Mouse (Mus musculus): Measurements from ENCODE around the gene Cfap45. TPM values are rescaled to one million over a fixed set of nuclear protein-coding genes. Genes with fewer than 3 reads are reported as not detected.

Cfap45 gene
- polyA plus RNA-seq, 1 experiment: 0.09 TPM

DNA sequence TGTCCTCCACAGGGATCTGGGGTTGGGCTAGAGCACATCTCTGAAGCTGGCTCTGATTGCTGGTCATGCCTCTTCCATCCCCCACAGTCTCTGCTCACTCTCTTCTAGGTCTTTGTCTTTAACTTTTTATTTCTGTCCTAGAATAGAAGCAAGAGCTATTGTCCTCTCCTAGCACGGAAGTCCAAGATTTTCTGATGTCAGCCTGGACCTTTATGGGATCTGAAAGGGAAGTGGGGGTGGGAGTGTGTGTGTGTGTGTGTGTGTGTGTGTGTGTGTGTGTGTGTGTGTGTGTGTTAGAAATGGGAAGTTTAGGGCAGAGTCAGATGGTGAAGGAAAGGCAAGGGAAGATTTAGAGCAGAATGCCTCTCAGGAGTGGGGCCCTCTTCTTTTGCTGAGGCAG, 32.0 kb downstream of the Cfap45 start:
- no peak for TF ChIP-seq GATA1 (IDR thresholded peaks at IDR 0.05; ENCODE audit: low read length)

DNA sequence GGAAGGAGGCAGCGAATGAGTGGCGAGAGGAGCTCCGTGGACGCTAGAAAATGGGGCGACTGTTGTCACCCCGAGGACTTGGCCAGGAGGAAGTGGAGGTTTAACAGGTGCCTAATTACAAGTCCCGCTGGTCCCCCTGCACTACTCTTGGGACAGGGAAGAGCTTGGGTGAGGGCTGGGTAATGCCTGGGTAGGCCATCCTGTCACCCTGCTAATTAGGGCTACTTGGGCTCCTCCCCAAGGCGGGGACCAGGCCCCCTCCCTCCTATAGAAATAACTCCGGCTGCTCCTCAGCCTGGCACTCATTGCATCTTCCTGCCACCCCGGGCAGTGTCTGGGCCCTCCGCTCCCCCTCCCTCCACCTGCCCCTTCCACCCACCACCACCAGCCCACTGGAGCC, 35.0 kb downstream of the Cfap45 start, which contains the start of gene Vsig8:
Gene Vsig8, plus strand, starts transcription at position 301 of the 400 bp plus-strand sequence.
- TF ChIP-seq GATA1 (IDR thresholded peaks at IDR 0.05; ENCODE audit: low read length): no peak

DNA sequence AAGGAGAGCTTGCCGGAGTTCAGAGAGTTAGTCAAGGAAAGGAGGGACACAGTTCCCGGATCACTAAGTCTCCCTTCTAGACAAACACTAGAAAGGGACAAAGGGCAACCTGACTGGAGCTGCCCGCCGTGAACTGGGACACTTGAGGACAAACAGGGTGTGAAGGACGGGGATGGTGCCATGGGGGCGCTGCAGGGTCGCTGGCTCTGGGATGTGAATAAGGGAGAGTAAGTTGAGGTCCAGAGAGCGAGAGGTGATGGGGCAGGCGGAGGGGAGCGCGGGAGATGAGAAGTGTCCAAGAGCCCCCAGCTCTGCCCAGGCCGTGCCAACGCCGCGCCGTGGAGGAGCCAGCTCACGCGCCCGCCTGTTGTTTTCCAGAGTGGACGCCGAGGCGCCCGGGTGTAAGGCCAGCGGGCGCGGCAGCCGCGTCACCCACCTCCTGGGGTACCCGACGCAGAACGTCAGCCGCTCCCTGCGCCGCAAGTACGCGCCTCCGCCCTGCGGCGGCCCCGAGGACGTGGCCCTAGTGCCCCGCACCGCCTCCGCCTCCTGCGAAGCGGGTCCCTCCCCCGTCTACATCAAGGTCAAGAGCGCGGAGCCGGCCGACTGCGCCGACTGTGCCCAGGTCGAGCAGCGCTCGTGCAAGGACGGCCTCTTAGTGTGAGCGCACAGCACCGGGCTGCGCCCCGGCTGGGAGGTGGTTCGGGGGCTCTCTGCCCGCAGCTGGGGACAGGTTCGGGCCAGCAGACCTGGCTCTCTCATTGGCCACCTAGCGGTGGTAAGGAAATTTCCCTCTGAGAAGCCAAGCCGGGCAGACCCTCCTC, 42.3 kb downstream of the Cfap45 start:
- no peak for TF ChIP-seq GATA1 (IDR thresholded peaks at IDR 0.05; ENCODE audit: low read length)

DNA sequence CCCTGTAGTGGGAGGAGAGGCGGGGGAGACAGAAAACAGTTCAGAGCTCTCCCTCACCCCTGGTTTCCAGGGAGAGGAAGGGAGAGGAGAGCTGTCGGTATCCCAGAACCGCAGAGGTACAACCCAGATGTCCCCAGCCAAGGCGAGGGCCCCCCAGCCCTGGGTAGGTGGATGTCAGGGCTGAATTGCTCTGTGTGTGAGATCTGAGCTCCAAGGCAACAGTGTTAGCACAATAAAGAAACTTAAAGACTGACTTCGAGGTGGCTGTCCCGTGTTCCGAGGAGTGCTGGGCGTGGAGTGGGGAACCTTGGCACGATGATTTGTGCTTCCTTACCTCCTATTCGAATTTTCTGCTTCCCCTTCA, 42.8 kb downstream of the Cfap45 start:
- TF ChIP-seq GATA1 (IDR thresholded peaks at IDR 0.05; ENCODE audit: low read length): no peak

DNA sequence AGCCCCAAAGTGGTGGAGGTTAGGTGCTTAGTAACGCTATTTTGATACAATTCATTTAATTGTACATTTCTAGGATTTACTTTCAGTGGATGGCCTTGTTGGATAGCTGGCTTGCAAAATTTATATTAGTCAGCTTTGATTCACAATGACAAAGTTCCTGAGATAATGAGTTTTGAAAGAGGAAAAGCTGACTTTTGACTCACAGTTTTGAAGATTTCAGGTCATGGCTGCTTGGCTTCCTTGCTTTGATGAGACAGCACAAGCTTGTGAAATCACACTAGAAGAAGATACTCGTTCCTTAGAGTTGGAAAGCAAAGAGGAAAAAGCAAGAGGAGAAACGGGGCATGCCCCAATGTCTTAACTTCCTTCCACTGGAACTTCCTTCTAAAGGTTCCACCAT, 45.5 kb downstream of the Cfap45 start:
- TF ChIP-seq GATA1 (IDR thresholded peaks at IDR 0.05; ENCODE audit: low read length): no peak

DNA sequence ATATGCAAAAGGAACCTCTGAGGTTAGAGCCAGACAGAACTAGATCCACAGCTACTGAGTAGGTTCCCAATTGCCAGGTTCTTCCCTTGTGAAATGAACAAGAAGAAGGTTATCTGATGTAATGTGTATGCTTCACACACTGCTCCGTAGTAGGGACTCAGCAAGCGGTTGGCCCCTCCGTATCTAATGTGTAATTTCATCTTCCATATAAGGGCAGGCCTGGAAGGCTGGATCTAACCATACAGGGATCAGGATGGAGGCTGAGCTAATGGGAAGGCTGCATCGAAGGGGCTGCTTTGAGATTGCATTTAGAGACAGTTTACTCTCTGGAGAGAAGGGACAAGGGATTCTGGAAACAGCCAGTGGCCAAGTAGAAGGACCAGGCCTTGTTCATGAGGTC, 47.2 kb downstream of the Cfap45 start:
- TF ChIP-seq GATA1 (IDR thresholded peaks at IDR 0.05; ENCODE audit: low read length): no peak

DNA sequence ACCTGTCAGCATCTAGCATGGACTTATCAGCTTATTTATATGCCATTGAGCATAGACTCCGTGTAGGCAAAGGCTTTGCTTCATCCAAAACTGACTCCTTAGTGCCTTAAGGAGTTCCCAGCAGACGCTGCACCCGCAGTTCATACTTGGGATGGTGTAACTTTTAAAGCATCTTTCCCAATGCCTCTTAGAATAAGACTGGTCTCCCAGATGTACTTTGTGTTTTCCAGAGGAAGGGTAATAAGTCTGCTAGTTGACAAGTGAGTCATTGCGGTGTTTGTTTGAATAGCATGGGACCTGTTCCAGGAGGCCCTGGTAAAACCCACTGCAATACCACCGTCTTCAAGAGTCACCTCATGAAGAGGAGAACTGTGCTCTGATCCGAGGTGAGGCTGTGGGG, 59.5 kb downstream of the Cfap45 start:
- no peak for TF ChIP-seq GATA1 (IDR thresholded peaks at IDR 0.05; ENCODE audit: low read length)

DNA sequence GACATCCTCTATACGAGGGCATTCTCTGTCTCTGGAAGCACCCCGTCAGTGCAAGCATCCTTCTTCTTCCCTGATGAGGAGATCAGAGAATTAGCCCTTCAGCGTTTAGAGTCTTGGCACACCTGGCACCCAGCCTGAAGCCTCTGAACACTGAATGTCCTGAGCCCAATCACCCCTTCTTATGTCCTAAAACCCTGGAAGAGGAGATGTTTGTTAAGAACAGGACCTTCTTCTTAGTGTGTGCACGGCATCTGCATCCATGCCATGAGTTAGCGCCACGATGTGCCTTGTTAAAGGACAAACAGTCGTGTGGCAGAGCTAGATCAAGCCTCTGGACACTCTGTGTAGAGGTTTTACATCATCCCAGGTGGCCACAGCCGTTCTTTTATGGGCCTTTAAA, 61.8 kb downstream of the Cfap45 start:
- no peak for TF ChIP-seq GATA1 (IDR thresholded peaks at IDR 0.05; ENCODE audit: low read length)

DNA sequence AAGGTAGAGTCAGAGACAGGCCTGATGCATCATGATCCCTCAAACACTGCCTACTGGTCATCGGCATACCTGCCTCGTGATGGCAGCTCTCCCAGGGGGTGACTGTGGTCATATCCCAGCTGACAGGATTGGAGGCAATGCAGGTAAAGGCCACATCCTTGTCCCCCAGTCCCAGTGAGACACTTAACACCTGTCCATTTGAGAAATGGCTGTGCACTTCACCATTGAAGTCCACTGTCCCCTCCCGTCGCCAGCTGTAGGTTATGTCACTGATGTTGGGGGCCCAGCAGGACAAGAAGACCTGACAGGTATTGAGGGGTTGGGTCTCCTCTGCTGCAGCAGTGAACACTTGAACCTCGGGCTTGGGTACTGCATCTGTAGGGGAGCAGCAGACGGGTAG, 63.7 kb downstream of the Cfap45 start:
- TF ChIP-seq GATA1 (IDR thresholded peaks at IDR 0.05; ENCODE audit: low read length): no peak

DNA sequence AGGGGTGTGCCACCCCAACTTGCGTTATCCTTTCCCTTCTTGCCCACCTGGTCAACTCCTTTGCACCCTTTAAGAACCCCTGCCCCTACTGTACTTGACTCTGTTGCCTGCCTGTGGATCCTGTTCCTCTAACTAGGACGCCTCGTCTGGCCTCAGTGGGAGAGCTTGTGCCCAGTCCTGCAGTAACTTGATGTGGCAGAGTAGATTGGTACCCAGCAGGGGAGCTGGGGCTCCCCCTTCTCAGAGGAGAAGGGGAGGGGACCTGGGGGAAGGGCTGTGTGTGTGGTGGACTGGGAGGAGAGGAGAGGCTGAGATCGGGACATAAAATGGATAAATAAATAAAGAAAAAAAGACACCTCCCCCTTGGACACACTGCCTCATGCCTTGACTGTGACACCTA, 64.4 kb downstream of the Cfap45 start:
- no peak for TF ChIP-seq GATA1 (IDR thresholded peaks at IDR 0.05; ENCODE audit: low read length)

DNA sequence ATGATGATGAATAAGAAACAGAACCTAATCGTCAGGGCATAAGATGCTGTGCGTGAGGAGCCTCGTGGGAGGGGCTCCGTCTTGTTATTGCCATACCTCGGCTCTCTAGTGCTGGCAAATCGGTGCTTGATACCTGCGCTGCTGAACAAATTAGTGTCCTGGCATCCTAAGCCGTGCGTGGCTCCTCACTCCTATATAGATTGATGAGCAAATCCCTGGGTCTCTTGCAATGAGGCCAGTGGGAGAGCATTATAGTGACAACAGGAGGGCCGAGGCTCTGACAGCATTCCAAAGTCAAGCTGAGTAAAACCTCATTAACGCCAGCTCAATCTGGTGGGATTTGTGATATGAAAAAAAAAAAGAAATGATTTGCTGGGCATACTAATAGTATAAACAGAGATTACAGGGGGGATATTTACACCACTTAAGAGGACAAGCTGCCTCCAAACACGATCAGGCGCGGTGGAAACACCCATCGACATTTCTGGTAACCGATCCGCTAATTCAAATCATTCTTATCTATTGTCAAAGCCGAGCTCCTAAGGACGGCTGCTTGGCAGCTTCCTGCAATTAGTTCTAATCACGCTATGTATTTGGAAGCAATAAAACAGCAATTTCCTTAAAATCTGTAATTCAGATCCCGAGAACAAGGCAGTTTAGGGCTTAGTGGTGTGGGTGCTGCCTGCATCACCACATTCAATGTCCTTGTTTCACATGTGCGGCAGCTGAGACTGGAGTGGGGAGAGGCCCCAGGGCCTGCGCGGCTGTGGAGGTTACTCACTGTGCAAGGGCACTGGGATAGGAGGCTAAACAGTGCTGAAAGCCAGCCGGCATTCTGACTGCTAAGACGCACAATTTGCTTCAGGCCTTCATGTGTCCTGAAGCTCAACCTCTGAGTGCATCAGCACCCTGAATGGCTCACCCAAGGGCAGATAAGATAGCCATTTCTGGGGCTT, 65.3 kb downstream of the Cfap45 start:
- no peak for TF ChIP-seq GATA1 (IDR thresholded peaks at IDR 0.05; ENCODE audit: low read length)

DNA sequence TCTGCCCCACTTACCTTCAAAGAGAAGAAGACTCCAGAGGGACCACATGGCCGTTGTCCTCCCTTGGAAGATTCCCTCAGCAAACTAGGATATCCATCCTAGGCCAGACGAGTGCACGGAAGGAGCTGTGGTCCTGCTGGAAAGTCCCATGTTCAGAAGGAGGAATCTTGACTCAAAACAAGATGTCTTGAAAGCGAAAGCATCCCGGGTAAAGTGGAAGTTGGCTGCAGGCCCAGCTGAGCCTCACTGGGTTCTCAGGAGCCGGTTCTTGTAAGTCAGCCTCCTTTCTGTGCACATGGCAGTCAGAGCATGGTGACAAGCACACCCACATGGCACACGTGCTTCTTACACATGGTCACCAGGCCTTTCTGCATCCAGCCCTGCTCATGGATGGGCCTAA, 69.8 kb downstream of the Cfap45 start, which contains the start of gene Slamf8:
Gene Slamf8, minus strand, starts transcription at position 184 of the 400 bp plus-strand sequence.
- no peak for TF ChIP-seq GATA1 (IDR thresholded peaks at IDR 0.05; ENCODE audit: low read length)

DNA sequence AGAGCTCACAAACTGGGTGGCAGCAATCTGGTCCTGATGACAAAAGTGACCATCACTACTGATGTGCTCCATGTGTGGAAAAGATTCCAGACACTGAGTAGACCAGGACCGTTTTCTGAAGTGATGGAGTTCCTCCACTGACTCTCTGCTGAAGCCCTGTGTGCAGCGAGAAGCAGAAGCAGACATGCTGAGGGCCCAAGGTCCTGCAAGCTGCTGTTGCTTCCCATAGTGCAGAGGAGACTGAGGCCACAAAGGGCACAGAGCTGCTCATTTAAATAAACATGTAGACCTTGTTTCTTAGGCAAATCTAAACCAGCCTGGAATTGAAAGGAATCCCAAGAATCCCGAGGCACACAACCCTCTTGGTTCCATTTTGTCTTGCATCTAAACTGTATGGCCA, 72.7 kb downstream of the Cfap45 start:
- TF ChIP-seq GATA1 (IDR thresholded peaks at IDR 0.05; ENCODE audit: low read length): no peak

DNA sequence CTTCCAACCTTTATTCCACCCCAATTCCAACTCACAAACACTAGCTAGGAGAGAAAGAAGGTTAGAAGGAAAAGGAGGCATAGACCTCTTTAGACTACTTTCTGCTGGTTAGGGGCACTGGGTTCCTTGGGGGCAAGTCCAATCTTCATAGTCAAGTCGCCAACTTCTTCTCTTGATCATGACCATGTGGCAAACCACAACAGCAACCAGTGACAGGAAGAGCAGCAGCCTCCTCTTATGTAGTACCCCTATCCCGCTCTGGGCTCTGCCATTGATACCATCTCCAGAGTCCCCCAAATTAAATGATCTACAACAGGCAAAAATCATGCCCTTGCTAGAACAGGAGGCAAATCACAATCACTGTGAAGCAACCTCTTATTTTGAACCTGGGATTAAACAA, 73.4 kb downstream of the Cfap45 start:
- TF ChIP-seq GATA1 (IDR thresholded peaks at IDR 0.05; ENCODE audit: low read length): no peak

DNA sequence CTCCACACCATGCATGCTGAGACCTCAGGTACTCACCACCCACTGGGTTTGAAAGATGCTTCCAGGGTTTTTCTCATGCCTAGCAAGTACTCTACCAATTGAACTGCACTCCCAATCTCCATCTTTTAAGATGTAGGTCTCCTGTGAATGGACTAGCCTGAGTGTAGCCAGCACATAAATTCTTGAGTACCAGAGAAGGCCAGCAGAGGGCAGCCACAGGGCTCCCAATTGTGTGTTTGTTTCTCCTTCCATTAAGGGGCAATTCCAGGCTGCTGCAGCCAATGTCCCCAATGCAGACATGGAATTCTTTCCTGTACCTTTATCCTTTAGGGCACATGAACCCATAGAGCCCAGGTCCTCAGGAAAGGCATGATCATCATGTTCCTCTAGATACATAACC, 73.9 kb downstream of the Cfap45 start:
- no peak for TF ChIP-seq GATA1 (IDR thresholded peaks at IDR 0.05; ENCODE audit: low read length)

Other genes with a start within 250 kb of the Cfap45 start
- gene Atp1a2, start 222.7 kb upstream of the Cfap45 start, polyA plus RNA-seq (2012): not detected in 2 replicates
- not detected in 2 replicates for gene Kcnj9, start 191.5 kb upstream of the Cfap45 start, polyA plus RNA-seq (2012)
- not detected in 2 replicates for gene Kcnj10, start 179.6 kb upstream of the Cfap45 start, polyA plus RNA-seq (2012)
- gene Pigm, start 144.3 kb upstream of the Cfap45 start, polyA plus RNA-seq (2012): 10.6 and 13.0 TPM in 2 replicates
- not detected in 2 replicates for gene Slamf9, start 45.4 kb upstream of the Cfap45 start, polyA plus RNA-seq (2012)
- gene Igsf9, start 39.0 kb upstream of the Cfap45 start, polyA plus RNA-seq (2012): not detected in 2 replicates
- gene Tagln2, start 20.8 kb upstream of the Cfap45 start, polyA plus RNA-seq (2012): 837 and 1,350 TPM in 2 replicates
- gene Vsig8, start 35.1 kb downstream of the Cfap45 start, polyA plus RNA-seq (2012): not detected in 2 replicates
- not detected in 2 replicates for gene Slamf8, start 69.8 kb downstream of the Cfap45 start, polyA plus RNA-seq (2012)
- gene Fcrl6, start 81.8 kb downstream of the Cfap45 start, polyA plus RNA-seq (2012): not detected in 2 replicates
- gene Dusp23, start 112.2 kb downstream of the Cfap45 start, polyA plus RNA-seq (2012): not detected in 2 replicates
- gene Crp, start 177.3 kb downstream of the Cfap45 start, polyA plus RNA-seq (2012): not detected in 2 replicates

Data from G1E-ER4 (cell line).